Mouse (Mus musculus) adrenal gland, adult 10 weeks (tissue): ENCODE measurements around the gene Prl8a1. TPM values are rescaled to one million over a fixed set of nuclear protein-coding genes. Genes with fewer than 3 reads are reported as not detected.

Experiments used
- polyA plus RNA-seq: library from polyadenylated mRNA; stranded (reverse); fragments of 350-450 nt; fragmentation: Illumina TruSeq; extraction: RNeasy Lipid Tissue Mini Kit (QIAGEN cat#74804); gene quantifications from one replicate; pipeline ENCODE4 v1.2.3, GENCODE M21; 2014; ENCODE audit warnings: low read depth, low replicate concordance

The Prl8a1 gene
- not detected for polyA plus RNA-seq

DNA sequence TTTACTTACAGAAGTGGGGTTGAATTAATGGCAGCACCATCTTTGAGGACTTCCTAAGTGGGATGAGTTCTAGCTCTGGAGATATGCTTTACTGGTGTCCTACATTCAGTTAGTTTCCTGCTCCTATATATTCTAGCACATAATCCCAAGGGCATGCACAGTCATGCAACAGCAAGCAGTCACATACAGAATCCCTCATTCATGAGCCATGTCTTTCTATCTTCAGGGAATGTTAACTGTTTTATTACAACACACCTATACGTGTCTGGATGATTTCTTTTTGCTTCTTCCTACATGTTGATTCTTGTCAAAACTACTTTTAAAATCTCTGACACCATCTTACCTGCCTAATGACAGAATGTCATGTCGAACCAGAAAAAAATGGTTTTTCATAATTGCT is at the start of gene Prl8a1:
TSS of gene Prl8a1 (minus strand) at position 101 of the 400 bp plus-strand sequence.

DNA sequence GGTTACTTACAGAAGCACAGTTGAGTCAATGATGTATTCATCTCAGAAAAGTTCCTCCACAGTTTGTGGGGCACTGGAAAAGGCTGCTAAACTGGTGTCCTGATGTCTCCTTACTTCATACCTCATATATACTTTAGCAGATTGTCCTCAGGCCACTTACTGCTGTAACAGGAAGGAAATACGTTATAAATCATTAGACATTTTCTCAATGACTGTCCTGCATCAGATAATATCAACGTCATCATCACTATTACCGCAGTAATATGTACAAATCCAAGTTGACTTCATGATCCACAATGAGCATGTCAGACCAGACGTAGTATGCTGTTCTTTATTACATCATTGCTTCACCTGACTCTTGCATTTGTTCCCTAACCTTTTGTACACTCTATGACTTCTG is 28.5 kb upstream of the Prl8a1 start, which contains the start of gene Prl7b1:
TSS of gene Prl7b1 (minus strand) at position 101 of the 400 bp plus-strand sequence.

DNA sequence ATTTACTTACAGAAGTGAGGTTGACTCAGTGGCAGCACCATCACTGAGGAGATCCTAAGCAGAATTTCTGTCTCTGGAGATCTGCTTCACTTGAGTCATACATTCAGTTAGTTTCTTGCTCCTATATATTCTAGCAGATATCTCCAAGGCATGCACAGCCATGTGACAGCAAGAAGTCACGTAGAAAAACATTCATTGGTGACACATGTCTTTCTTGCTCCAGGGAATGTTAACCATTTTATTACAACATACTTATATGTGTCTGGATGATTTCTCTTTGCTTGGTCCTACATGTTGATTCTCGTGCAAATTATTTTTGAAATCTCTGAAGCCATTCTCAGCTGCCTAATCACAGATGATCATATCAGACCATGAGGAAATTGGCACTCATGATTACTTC is 17.5 kb downstream of the Prl8a1 start, which contains the start of gene Prl8a9:
TSS of gene Prl8a9 (minus strand) at position 101 of the 400 bp plus-strand sequence.

Other genes with a start within 250 kb of the Prl8a1 start
- gene Prl8a2, start 236.5 kb downstream of the Prl8a1 start, polyA plus RNA-seq: 43.7 TPM
- not detected for gene Prl2b1, start 191.3 kb downstream of the Prl8a1 start, polyA plus RNA-seq
- gene Prl8a6, start 143.5 kb downstream of the Prl8a1 start, polyA plus RNA-seq: not detected
- not detected for gene Prl8a8, start 69.0 kb downstream of the Prl8a1 start, polyA plus RNA-seq
- not detected for gene Prl8a9, start 17.6 kb downstream of the Prl8a1 start, polyA plus RNA-seq
- gene Prl7b1, start 28.4 kb upstream of the Prl8a1 start, polyA plus RNA-seq: not detected
- not detected for gene Prl7a1, start 60.3 kb upstream of the Prl8a1 start, polyA plus RNA-seq
- not detected for gene Prl7a2, start 85.9 kb upstream of the Prl8a1 start, polyA plus RNA-seq
- gene Prl7d1, start 134.6 kb upstream of the Prl8a1 start, polyA plus RNA-seq: not detected
- gene Prl7c1, start 198.6 kb upstream of the Prl8a1 start, polyA plus RNA-seq: not detected
- gene Prl2a1, start 219.5 kb upstream of the Prl8a1 start, polyA plus RNA-seq: not detected